In genomic region chr8:34364446-34365035, GRCm38 (mm10) we compare ENCODE assay signal across 23 mouse cellular contexts.
DNase-seq lines count a peak whose midpoint lies in the region; ATAC-seq and TF ChIP-seq lines count a peak whose summit lies in the region.
"Had no signal": no experiment of that assay in that cellular context is flagged by ENCODE, and none has a peak within 500 bp of the region (broad histone marks: within the 10 kb centered on the region; RNA-seq: fewer than 3 reads in every experiment).

No protein-coding gene starts in this region.

- H3K4me3 ChIP-seq in left cerebral cortex, adult 2 months, result no peak overlapping the region
- no peak overlapping the region for H3K4me3 ChIP-seq in neural tube, embryonic 13.5 days
- H3K4me3 ChIP-seq in thymus, adult 2 months (ENCODE audit: control insufficient read depth, insufficient read depth, low read length), result peak overlapping the region; percentile 10; the same call in 1 of the 2 replicates
- H3K4me3 ChIP-seq in heart, embryonic 10.5 days, result no peak overlapping the region
- H3K4me3 ChIP-seq: embryonic facial prominence, embryonic 13.5 days; erythroblast, embryonic 14.5 days; forebrain, embryonic 12.5 days; heart, embryonic 12.5 days; hindbrain, embryonic 12.5 days; limb, embryonic 12.5 days; midbrain, embryonic 12.5 days; stomach, embryonic 15.5 days had no signal

- H3K27me3 ChIP-seq in neural tube, embryonic 13.5 days, result no peaks in the 10 kb centered on the region
- no peaks in the 10 kb centered on the region for H3K27me3 ChIP-seq in thymus, adult 2 months (ENCODE audit: control insufficient read depth, insufficient read depth, low read length)
- H3K27me3 ChIP-seq in heart, embryonic 10.5 days (ENCODE audit: insufficient read depth, poor library complexity, severe bottlenecking), result no peaks in the 10 kb centered on the region
- H3K27me3 ChIP-seq: embryonic facial prominence, embryonic 13.5 days; forebrain, embryonic 12.5 days; heart, embryonic 12.5 days; limb, embryonic 12.5 days; midbrain, embryonic 12.5 days; stomach, embryonic 15.5 days had no signal

- DNase-seq in left cerebral cortex, postnatal 4 days, result peak; percentile 48
- DNase-seq in left cerebral cortex, adult 2 months (ENCODE audit: extremely low spot score in 1 of 2, low spot score in 2 of 2), result no peak
- peak; percentile 75 for DNase-seq in thymus, adult 2 months
- DNase-seq in thymus, postnatal 4 days, result peak; percentile 72
- DNase-seq in heart, postnatal 36 days, result no peak
- no peak for DNase-seq in heart, embryonic 10.5 days (ENCODE audit: low spot score)
- DNase-seq: cerebellum, adult 11-12 months; cerebellum, postnatal 25 days; heart, postnatal 10 days; kidney, adult 2 months; liver, postnatal 0 days; lung, postnatal 10 days had no signal

- H3K4me1 ChIP-seq in neural tube, embryonic 13.5 days (replicated peaks), result peaks cover 23% of the 10 kb centered on the region
- peaks cover 24% of the 10 kb centered on the region for H3K4me1 ChIP-seq in thymus, adult 2 months (replicated peaks; ENCODE audit: control insufficient read depth, insufficient read depth, low read length)
- no peaks in the 10 kb centered on the region; the same call in 1 of the 2 replicates for H3K4me1 ChIP-seq in heart, embryonic 10.5 days
- H3K4me1 ChIP-seq: embryonic facial prominence, embryonic 13.5 days; forebrain, embryonic 12.5 days; heart, embryonic 12.5 days; midbrain, embryonic 12.5 days; stomach, embryonic 15.5 days had no signal

- H3K27ac ChIP-seq in left cerebral cortex, adult 2 months, result no peak overlapping the region
- peak overlapping the region; percentile 56; the same call in 1 of the 2 replicates for H3K27ac ChIP-seq in neural tube, embryonic 13.5 days (replicated peaks)
- H3K27ac ChIP-seq in thymus, adult 2 months (ENCODE audit: control insufficient read depth, insufficient read depth, low read length), result peak overlapping the region; percentile 64
- H3K27ac ChIP-seq in heart, embryonic 10.5 days, result no peak overlapping the region
- H3K27ac ChIP-seq: embryonic facial prominence, embryonic 13.5 days; forebrain, embryonic 12.5 days; kidney, postnatal 0 days; limb, embryonic 12.5 days; midbrain, embryonic 12.5 days; stomach, embryonic 15.5 days had no signal

- peak; percentile 13; the same call in 1 of the 2 replicates for ATAC-seq in neural tube, embryonic 13.5 days (ENCODE audit: low read depth)
- ATAC-seq: liver, postnatal 0 days had no signal

- WGBS in neural tube, embryonic 13.5 days, result 60% methylated on average over 18 of the region's 18 CpGs
- 43% methylated on average over 18 of the region's 18 CpGs for WGBS in thymus, adult 2 months
- 73% methylated on average over 18 of the region's 18 CpGs for WGBS in heart, embryonic 10.5 days

- no peak for TF ChIP-seq POLR2A in thymus, adult 2 months (IDR thresholded peaks at IDR 0.05; ENCODE audit: control insufficient read depth, extremely low read depth, insufficient read depth, low read length, poor library complexity)

- intact Hi-C loops in left cerebral cortex, postnatal 4 days (cut with DNase I), result no loop called here
- intact Hi-C loops in left cerebral cortex, adult 2 months (cut with DNase I), result no loop called here
- intact Hi-C loops in heart, postnatal 36 days (cut with DNase I), result no loop called here

- no peak for TF ChIP-seq CTCF in left cerebral cortex, adult 2 months (IDR thresholded peaks at IDR 0.05)
- TF ChIP-seq CTCF in thymus, adult 2 months (IDR thresholded peaks at IDR 0.05; ENCODE audit: borderline replicate concordance, control insufficient read depth, extremely low read depth, insufficient read depth, low read length, poor library complexity), result no peak

- no peaks in the 10 kb centered on the region for H3K36me3 ChIP-seq in neural tube, embryonic 13.5 days
- H3K36me3 ChIP-seq in thymus, adult 2 months (ENCODE audit: control insufficient read depth, insufficient read depth, low read length), result no peaks in the 10 kb centered on the region
- no peaks in the 10 kb centered on the region for H3K36me3 ChIP-seq in heart, embryonic 10.5 days
- H3K36me3 ChIP-seq: embryonic facial prominence, embryonic 13.5 days; forebrain, embryonic 12.5 days; heart, embryonic 12.5 days; hindbrain, embryonic 12.5 days; limb, embryonic 12.5 days; midbrain, embryonic 12.5 days; stomach, embryonic 15.5 days had no signal

- no peak overlapping the region for H3K4me2 ChIP-seq in neural tube, embryonic 13.5 days
- H3K4me2 ChIP-seq: embryonic facial prominence, embryonic 13.5 days; forebrain, embryonic 12.5 days; heart, embryonic 12.5 days; limb, embryonic 12.5 days; liver, embryonic 11.5 days; midbrain, embryonic 12.5 days; stomach, embryonic 15.5 days had no signal

- H3K9ac ChIP-seq in neural tube, embryonic 13.5 days, result no peak overlapping the region
- H3K9ac ChIP-seq: embryonic facial prominence, embryonic 13.5 days; forebrain, embryonic 12.5 days; heart, embryonic 12.5 days; limb, embryonic 12.5 days; liver, postnatal 0 days; midbrain, embryonic 12.5 days; stomach, embryonic 15.5 days had no signal

- no peaks in the 10 kb centered on the region for H3K9me3 ChIP-seq in neural tube, embryonic 13.5 days
- no peaks in the 10 kb centered on the region for H3K9me3 ChIP-seq in heart, embryonic 10.5 days
- H3K9me3 ChIP-seq: embryonic facial prominence, embryonic 13.5 days; forebrain, embryonic 12.5 days; heart, embryonic 12.5 days; hindbrain, embryonic 12.5 days; limb, embryonic 12.5 days; midbrain, embryonic 12.5 days; stomach, embryonic 15.5 days had no signal

Comparison
In these comparisons a context has a peak if more than half of its experiments do, and no peak if none do; other contexts are left out.
1. DNase-seq: peak in left cerebral cortex, postnatal 4 days (single experiment), thymus, adult 2 months (single experiment) and thymus, postnatal 4 days (single experiment); none in left cerebral cortex, adult 2 months (0 of 2), heart, postnatal 36 days (0 of 2) and heart, embryonic 10.5 days (single experiment).
2. H3K27ac ChIP-seq: peak in neural tube, embryonic 13.5 days (single experiment) and thymus, adult 2 months (single experiment); none in left cerebral cortex, adult 2 months (single experiment) and heart, embryonic 10.5 days (single experiment).